Mouse (Mus musculus): ENCODE measurements around the gene Clint1. TPM values are rescaled to one million over a fixed set of nuclear protein-coding genes. Genes with fewer than 3 reads are reported as not detected.

The Clint1 gene
- polyA plus RNA-seq, 2 experiments: 77.3 to 102 TPM

DNA sequence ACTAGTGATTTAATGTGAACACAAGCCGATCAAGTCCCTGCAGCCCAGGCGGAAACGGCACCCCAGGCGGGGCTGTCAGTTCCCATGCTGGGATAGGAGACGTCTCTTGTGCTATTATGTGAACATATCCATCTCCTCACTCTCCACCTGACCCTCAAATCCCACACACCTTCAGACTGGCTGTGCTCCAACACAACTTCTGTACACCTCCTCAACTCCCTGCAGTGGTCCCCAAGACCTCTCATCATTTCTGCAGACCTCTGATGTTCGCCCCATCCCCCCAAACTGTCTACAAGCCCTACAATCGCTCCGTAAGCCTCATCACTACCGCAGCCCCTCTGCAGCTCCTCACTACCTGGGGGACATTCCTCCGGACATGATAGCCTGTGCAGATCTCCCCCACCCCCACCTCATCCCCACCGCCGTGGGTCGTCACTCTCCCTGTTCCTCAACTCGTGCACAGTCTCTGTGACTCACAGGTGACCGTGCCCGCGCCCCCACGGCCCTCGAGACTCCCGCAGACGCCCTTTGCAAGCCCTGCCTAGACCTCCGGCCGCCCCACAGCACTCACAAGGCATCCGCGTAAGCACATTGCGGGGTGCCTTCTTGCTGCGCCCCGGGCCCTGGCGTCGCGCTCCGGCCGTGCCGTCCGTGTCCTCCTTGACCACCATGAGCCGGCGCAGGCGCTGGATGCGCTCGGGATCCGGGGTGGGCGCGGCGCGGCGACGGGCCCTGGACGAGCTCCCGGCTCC, 92.2 kb downstream of the Clint1 start:
- Histone ChIP-seq H3K9me3 (ENCODE audit: control insufficient read depth, low read length) (no peaks in the 10 kb centered on the region), H3K4me1 (ENCODE audit: control insufficient read depth, insufficient read depth, low read length) (peaks cover 8% of the 10 kb centered on the region; the same call in 1 of the 2 replicates), H3K36me3 (ENCODE audit: control insufficient read depth, insufficient read depth, low read length) (peaks cover 8% of the 10 kb centered on the region; the same call in 1 of the 2 replicates), H3K27me3 (ENCODE audit: control insufficient read depth, insufficient read depth, low read length) (no peaks in the 10 kb centered on the region), H3K9ac (ENCODE audit: low read depth, low read length, severe bottlenecking) (peak overlapping the region; percentile 83), H3K27ac (replicated peaks; ENCODE audit: low read depth, low read length) (no peak overlapping the region), H3K4me2 (replicated peaks; ENCODE audit: low read depth, low read length, severe bottlenecking) (peak overlapping the region; percentile 90), H3K4me3 (replicated peaks; ENCODE audit: low read length) (peak overlapping the region; percentile 82)
- 0% methylated on average over 41 of the region's 49 CpGs for WGBS
- ATAC-seq (ENCODE audit: low FRiP score, low read depth) (peak; percentile 10; the same call in 1 of the 2 replicates), DNase-seq (ENCODE audit: low spot score) (peak; percentile 23)
- TF ChIP-seq POLR2A (IDR thresholded peaks at IDR 0.05; ENCODE audit: borderline replicate concordance, extremely low read depth, insufficient read depth, insufficient read length): no peak

DNA sequence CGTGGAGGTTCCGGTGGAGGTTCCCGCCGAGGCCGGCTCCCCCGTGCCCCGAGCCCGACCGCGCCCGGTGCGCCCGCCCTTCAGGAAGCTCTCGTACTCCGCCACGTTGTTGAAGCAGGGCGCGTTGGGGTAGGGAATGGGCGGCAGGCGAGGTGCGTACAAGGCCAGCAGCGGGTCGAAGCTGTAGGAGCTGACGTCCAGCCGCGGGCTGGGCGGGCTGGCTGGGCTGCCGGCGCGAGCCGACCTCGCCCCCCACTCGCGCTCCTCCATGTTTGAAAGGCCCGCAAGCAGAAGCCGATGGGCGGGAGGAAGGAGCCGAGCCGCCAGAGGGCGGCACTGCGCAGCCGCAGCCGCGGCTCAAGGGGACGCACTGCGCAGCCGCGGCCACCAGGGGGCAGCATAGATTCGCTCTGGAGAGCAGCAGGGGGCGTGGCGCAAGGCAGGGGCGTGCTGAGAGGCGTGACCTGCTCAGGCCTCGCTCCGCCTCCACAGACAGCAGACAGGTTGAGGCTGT, 92.8 kb downstream of the Clint1 start, which contains the start of gene Lsm11:
Lsm11 (minus strand) TSS at position 293 of the 514 bp plus-strand sequence.
- WGBS: under 1% methylated on average over 51 of the region's 55 CpGs
- Histone ChIP-seq H3K4me3 (replicated peaks; ENCODE audit: low read length) (peak within 1 kb of the TSS; percentile 82), H3K9ac (ENCODE audit: low read depth, low read length, severe bottlenecking) (peak within 1 kb of the TSS; percentile 83), H3K4me2 (replicated peaks; ENCODE audit: low read depth, low read length, severe bottlenecking) (peak within 1 kb of the TSS; percentile 90), H3K4me1 (ENCODE audit: control insufficient read depth, insufficient read depth, low read length) (peaks cover 8% of the 10 kb centered on the region; the same call in 1 of the 2 replicates), H3K36me3 (ENCODE audit: control insufficient read depth, insufficient read depth, low read length) (peaks cover 11% of the 10 kb centered on the region; the same call in 1 of the 2 replicates), H3K9me3 (ENCODE audit: control insufficient read depth, low read length) (no peaks in the 10 kb centered on the region), H3K27me3 (ENCODE audit: control insufficient read depth, insufficient read depth, low read length) (no peaks in the 10 kb centered on the region), H3K27ac (replicated peaks; ENCODE audit: low read depth, low read length) (no peak within 1 kb of the TSS)
- 0 out of 2 replicates have a peak, but pooled peaks have one; percentile 33 for TF ChIP-seq POLR2A (IDR thresholded peaks at IDR 0.05; ENCODE audit: borderline replicate concordance, extremely low read depth, insufficient read depth, insufficient read length)
- peak; percentile 92 for ATAC-seq (ENCODE audit: low FRiP score, low read depth)
- peak; percentile 85 for DNase-seq (ENCODE audit: low spot score)

DNA sequence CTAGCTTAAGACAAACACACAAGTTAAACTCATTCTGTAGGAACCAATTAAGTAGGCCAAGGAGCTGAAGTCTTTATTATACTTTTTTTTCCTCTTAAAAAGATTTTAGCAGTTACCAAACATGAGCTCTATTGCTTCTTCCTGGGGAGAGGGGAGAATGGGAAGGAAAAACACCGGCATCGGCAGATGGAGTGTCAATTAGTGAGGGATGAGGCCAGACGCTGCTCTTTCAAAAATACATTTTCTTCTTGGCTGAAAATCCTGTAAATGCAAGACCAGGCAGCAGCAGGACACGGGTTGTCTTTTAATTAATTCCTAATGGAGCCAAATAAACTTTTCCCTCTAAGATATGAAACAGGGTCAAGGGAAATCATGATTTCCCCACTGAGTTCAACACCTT, 94.9 kb downstream of the Clint1 start:
- H3K4me1 ChIP-seq (ENCODE audit: control insufficient read depth, insufficient read depth, low read length): peaks cover 8% of the 10 kb centered on the region; the same call in 1 of the 2 replicates
- no peak for TF ChIP-seq POLR2A (IDR thresholded peaks at IDR 0.05; ENCODE audit: borderline replicate concordance, extremely low read depth, insufficient read depth, insufficient read length)

DNA sequence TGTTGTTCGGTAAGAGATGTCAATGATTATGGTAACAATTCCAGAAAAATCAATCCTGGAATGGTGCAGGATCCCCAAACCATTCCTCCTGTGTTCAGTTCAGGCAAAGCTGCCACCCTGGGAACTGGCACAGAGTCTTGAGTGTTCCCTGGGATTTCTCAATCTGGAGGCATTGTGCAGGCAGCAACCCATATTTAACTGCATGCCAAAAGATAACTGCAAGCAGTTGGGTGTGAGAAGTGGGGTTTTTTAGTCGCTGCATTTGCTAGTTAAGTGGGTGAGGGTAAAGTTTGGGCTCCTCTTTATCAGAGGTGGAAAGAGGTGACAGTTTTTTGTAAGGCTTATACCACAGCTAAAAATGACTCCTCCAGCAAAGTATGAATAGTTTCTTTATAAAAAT, 95.6 kb downstream of the Clint1 start:
- Histone ChIP-seq H3K9me3 (ENCODE audit: control insufficient read depth, low read length) (no peaks in the 10 kb centered on the region), H3K4me2 (replicated peaks; ENCODE audit: low read depth, low read length, severe bottlenecking) (no peak overlapping the region), H3K27me3 (ENCODE audit: control insufficient read depth, insufficient read depth, low read length) (no peaks in the 10 kb centered on the region), H3K9ac (ENCODE audit: low read depth, low read length, severe bottlenecking) (no peak overlapping the region), H3K4me1 (ENCODE audit: control insufficient read depth, insufficient read depth, low read length) (peaks cover 8% of the 10 kb centered on the region; the same call in 1 of the 2 replicates), H3K36me3 (ENCODE audit: control insufficient read depth, insufficient read depth, low read length) (peaks cover 29% of the 10 kb centered on the region), H3K4me3 (replicated peaks; ENCODE audit: low read length) (no peak overlapping the region), H3K27ac (replicated peaks; ENCODE audit: low read depth, low read length) (no peak overlapping the region)
- no peak for TF ChIP-seq POLR2A (IDR thresholded peaks at IDR 0.05; ENCODE audit: borderline replicate concordance, extremely low read depth, insufficient read depth, insufficient read length)
- WGBS: 86% methylated on average over 2 of the region's 2 CpGs
- DNase-seq (ENCODE audit: low spot score) (no peak), ATAC-seq (ENCODE audit: low FRiP score, low read depth) (no peak)

More for the DNA sequence above, 94.9 kb downstream of the Clint1 start:
- H3K27me3 ChIP-seq (ENCODE audit: control insufficient read depth, insufficient read depth, low read length): no peaks in the 10 kb centered on the region
- ATAC-seq (ENCODE audit: low FRiP score, low read depth) (no peak), DNase-seq (ENCODE audit: low spot score) (no peak)
- H3K9ac ChIP-seq (ENCODE audit: low read depth, low read length, severe bottlenecking): no peak overlapping the region
- H3K4me2 ChIP-seq (replicated peaks; ENCODE audit: low read depth, low read length, severe bottlenecking): no peak overlapping the region
- WGBS: 72% methylated on average over 4 of the region's 4 CpGs
- no peak overlapping the region for H3K4me3 ChIP-seq (replicated peaks; ENCODE audit: low read length)
- H3K9me3 ChIP-seq (ENCODE audit: control insufficient read depth, low read length): no peaks in the 10 kb centered on the region
- peaks cover 22% of the 10 kb centered on the region for H3K36me3 ChIP-seq (ENCODE audit: control insufficient read depth, insufficient read depth, low read length)
- H3K27ac ChIP-seq (replicated peaks; ENCODE audit: low read depth, low read length): no peak overlapping the region

DNA sequence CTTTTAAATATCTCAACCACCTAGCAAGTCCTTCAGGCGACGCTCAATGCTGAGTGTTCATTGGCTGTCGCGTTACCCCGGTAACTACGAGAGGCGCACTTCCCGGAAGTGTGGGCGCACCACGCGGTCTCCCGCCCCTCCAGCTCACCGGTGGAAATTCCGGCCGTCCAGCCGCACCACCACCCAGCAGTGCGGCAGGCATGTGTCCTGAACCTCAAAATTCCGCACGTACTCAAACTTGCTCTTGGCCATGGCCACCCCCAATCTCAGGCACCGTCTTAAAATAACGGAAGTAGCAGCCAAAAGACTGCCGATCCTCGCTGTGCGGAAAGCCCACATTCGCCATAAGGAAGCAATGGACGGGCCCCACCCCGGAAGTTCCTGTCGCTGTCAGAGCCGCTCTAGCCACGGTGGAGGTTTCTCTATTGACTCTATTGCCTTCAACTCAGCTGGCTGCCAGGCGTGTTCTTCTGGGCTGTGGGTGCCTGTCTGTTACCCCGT, 103.3 kb downstream of the Clint1 start, which contains the start of gene Thg1l:
Thg1l (minus strand) TSS at position 368 of the 501 bp plus-strand sequence.
- H3K9ac ChIP-seq (ENCODE audit: low read depth, low read length, severe bottlenecking): peak within 1 kb of the TSS; percentile 41; the same call in 1 of the 2 replicates
- peak within 1 kb of the TSS; percentile 50 for H3K4me2 ChIP-seq (replicated peaks; ENCODE audit: low read depth, low read length, severe bottlenecking)
- 0 out of 2 replicates have a peak, but pooled peaks have one; percentile 41 for TF ChIP-seq POLR2A (IDR thresholded peaks at IDR 0.05; ENCODE audit: borderline replicate concordance, extremely low read depth, insufficient read depth, insufficient read length)
- WGBS: under 1% methylated on average over 32 of the region's 32 CpGs
- no peaks in the 10 kb centered on the region for H3K9me3 ChIP-seq (ENCODE audit: control insufficient read depth, low read length)
- H3K4me3 ChIP-seq (replicated peaks; ENCODE audit: low read length): peak within 1 kb of the TSS; percentile 69
- 0 out of 2 replicates have a peak, but pooled peaks cover 2% of the 10 kb centered on the region for H3K4me1 ChIP-seq (ENCODE audit: control insufficient read depth, insufficient read depth, low read length)
- H3K36me3 ChIP-seq (ENCODE audit: control insufficient read depth, insufficient read depth, low read length): peaks cover 14% of the 10 kb centered on the region
- H3K27ac ChIP-seq (replicated peaks; ENCODE audit: low read depth, low read length): 0 out of 2 replicates have a peak within 1 kb of the TSS, but pooled peaks have one; percentile 48
- DNase-seq (ENCODE audit: low spot score): peak; percentile 95
- H3K27me3 ChIP-seq (ENCODE audit: control insufficient read depth, insufficient read depth, low read length): no peaks in the 10 kb centered on the region
- peak; percentile 99 for ATAC-seq (ENCODE audit: low FRiP score, low read depth)

Data from limb, embryonic 14.5 days (tissue).